ENCODE assay signal across 26 mouse cellular contexts in genomic region chr13:97418681-97419080, GRCm38 (mm10).
A peak's percentile ranks its signal among the peaks of the same experiment; 100 is the strongest.
DNase-seq lines count a peak whose midpoint lies in the region; ATAC-seq and TF ChIP-seq lines count a peak whose summit lies in the region.
"Had no signal": no experiment of that assay in that cellular context is flagged by ENCODE, and none has a peak within 500 bp of the region (broad histone marks: within the 10 kb centered on the region; RNA-seq: fewer than 3 reads in every experiment).

No protein-coding gene starts in this region.

- ATAC-seq in heart, embryonic 11.5 days (replicated peaks; ENCODE audit: insufficient number of reproducible peaks, low FRiP score, low TSS enrichment), result no peak
- ATAC-seq: CD4-positive, CD25-positive, alpha-beta regulatory T cell, adult 4 months; forebrain, embryonic 14.5 days; forebrain, embryonic 16.5 days had no signal

- no peaks in the 10 kb centered on the region for H3K36me3 ChIP-seq in heart, embryonic 11.5 days (ENCODE audit: control insufficient read depth, insufficient read depth, low read length)
- H3K36me3 ChIP-seq in MEL (ENCODE audit: control insufficient read depth in 1 of 2, insufficient read depth in 2 of 2, low read length in 2 of 2), result peaks cover 0 to 20% of the 10 kb centered on the region in 2 experiments; a peak in 2 of 4 replicates
- H3K36me3 ChIP-seq: embryonic facial prominence, embryonic 13.5 days; embryonic facial prominence, embryonic 15.5 days; forebrain, embryonic 10.5 days; forebrain, embryonic 12.5 days; G1E had no signal

- no peaks in the 10 kb centered on the region for H3K79me2 ChIP-seq in MEL (ENCODE audit: control insufficient read depth, insufficient read depth, low read length, poor library complexity)

- H3K9ac ChIP-seq in heart, embryonic 11.5 days (ENCODE audit: low read depth, low read length), result no peak overlapping the region
- H3K9ac ChIP-seq in MEL (ENCODE audit: control insufficient read depth, low read depth, low read length, poor library complexity, severe bottlenecking), result no peak overlapping the region
- H3K9ac ChIP-seq: embryonic facial prominence, embryonic 13.5 days; embryonic facial prominence, embryonic 15.5 days; forebrain, embryonic 12.5 days had no signal

- H3K4me3 ChIP-seq in heart, embryonic 11.5 days (ENCODE audit: low read depth, low read length), result no peak overlapping the region
- H3K4me3 ChIP-seq in left cerebral cortex, adult 2 months, result no peak overlapping the region
- no peak overlapping the region for H3K4me3 ChIP-seq in MEL (ENCODE audit: control insufficient read depth in 1 of 2, insufficient read depth in 1 of 2, low read depth in 2 of 2, low read length in 2 of 2)
- H3K4me3 ChIP-seq: embryonic facial prominence, embryonic 13.5 days; embryonic facial prominence, embryonic 15.5 days; erythroblast, embryonic 14.5 days; forebrain, embryonic 10.5 days; forebrain, embryonic 12.5 days had no signal

- DNase-seq in heart, adult 11 months, result peak; percentile 63
- DNase-seq in left cerebral cortex, adult 2 months (ENCODE audit: extremely low spot score in 1 of 2, low spot score in 2 of 2), result no peak
- no peak for DNase-seq in left cerebral cortex, adult 8-10 months (ENCODE audit: low spot score in 2 of 2)
- no peak for DNase-seq in MEL (ENCODE audit: low read depth, low spot score)
- DNase-seq: adrenal gland, adult 2 months; adrenal gland, postnatal 10 days; adrenal gland, postnatal 25 days; B cell, adult 2 months; cerebellum, adult 11 months; cerebellum, adult 18-20 months; cerebellum, adult 8-10 months; cerebellum, adult 9-11 months; cerebellum, postnatal 14 days; cerebellum, postnatal 36 days; embryo, embryonic 11 days had no signal

- H3K4me2 ChIP-seq in heart, embryonic 11.5 days, result no peak overlapping the region
- H3K4me2 ChIP-seq: embryonic facial prominence, embryonic 13.5 days; embryonic facial prominence, embryonic 15.5 days; forebrain, embryonic 12.5 days had no signal

- 80% methylated on average over 8 of the region's 8 CpGs for WGBS in heart, embryonic 11.5 days (ENCODE audit: insufficient replicate concordance)

- no peaks in the 10 kb centered on the region for H3K27me3 ChIP-seq in heart, embryonic 11.5 days (ENCODE audit: control insufficient read depth, insufficient read depth, low read length)
- H3K27me3 ChIP-seq in MEL (ENCODE audit: control insufficient read depth in 1 of 2, insufficient read depth in 2 of 2, low read length in 2 of 2), result no peaks in the 10 kb centered on the region
- H3K27me3 ChIP-seq: CH12.LX; embryonic facial prominence, embryonic 13.5 days; embryonic facial prominence, embryonic 15.5 days; forebrain, embryonic 12.5 days had no signal

- H3K27ac ChIP-seq in heart, embryonic 11.5 days (ENCODE audit: low read depth, low read length), result no peak overlapping the region
- H3K27ac ChIP-seq in left cerebral cortex, adult 2 months, result peak overlapping the region; percentile 69
- peak overlapping the region; percentile 18; the same call in 1 of the 2 replicates for H3K27ac ChIP-seq in MEL (ENCODE audit: control insufficient read depth, low read depth, low read length)
- H3K27ac ChIP-seq: embryonic facial prominence, embryonic 13.5 days; embryonic facial prominence, embryonic 15.5 days; forebrain, embryonic 10.5 days; forebrain, embryonic 12.5 days had no signal

- no peak for TF ChIP-seq CTCF in left cerebral cortex, adult 2 months (IDR thresholded peaks at IDR 0.05)
- no peak for TF ChIP-seq CTCF in MEL (IDR thresholded peaks at IDR 0.05 in 2 of 3, conservative IDR thresholded peaks at IDR 0.05 in 1 of 3; ENCODE audit: control insufficient read depth in 1 of 3, insufficient read depth in 1 of 3, low read depth in 2 of 3, low read length in 3 of 3, poor library complexity in 1 of 3, severe bottlenecking in 1 of 3)

- TF ChIP-seq RAD21 in MEL (IDR thresholded peaks at IDR 0.05; ENCODE audit: low read depth, low read length), result no peak

- peaks cover 5% of the 10 kb centered on the region for H3K4me1 ChIP-seq in heart, embryonic 11.5 days (ENCODE audit: control insufficient read depth, insufficient read depth, low read length)
- peaks cover 10 to 25% of the 10 kb centered on the region in 2 experiments for H3K4me1 ChIP-seq in MEL (ENCODE audit: control insufficient read depth in 1 of 2, insufficient read depth in 2 of 2, low read length in 2 of 2)

- H3K9me3 ChIP-seq in heart, embryonic 11.5 days (replicated peaks; ENCODE audit: control insufficient read depth, low read length), result no peaks in the 10 kb centered on the region
- no peaks in the 10 kb centered on the region for H3K9me3 ChIP-seq in MEL (replicated peaks; ENCODE audit: insufficient read depth, low read length)
- H3K9me3 ChIP-seq: embryonic facial prominence, embryonic 13.5 days; embryonic facial prominence, embryonic 15.5 days; forebrain, embryonic 10.5 days; forebrain, embryonic 12.5 days; G1E had no signal

- intact Hi-C loops in left cerebral cortex, adult 2 months (cut with DNase I), result loop anchor here (2.0 kb wide), 1 partner anchor 24 kb away; no protein-coding TSS in a partner anchor

- no peak for TF ChIP-seq POLR2A in MEL (IDR thresholded peaks at IDR 0.05; ENCODE audit: control insufficient read depth in 1 of 2, insufficient read depth in 1 of 2, low read depth in 1 of 2, low read length in 2 of 2, poor library complexity in 1 of 2)

- TF ChIP-seq EP300 in MEL (IDR thresholded peaks at IDR 0.05; ENCODE audit: low read depth in 1 of 2, low read length in 2 of 2), result no peak

TF ChIP-seq in MEL, 35 proteins besides CTCF, POLR2A, EP300 and RAD21:
- TF ChIP-seq SMC3 (IDR thresholded peaks at IDR 0.05; ENCODE audit: low read depth, low read length) (no peak), ZC3H11A (IDR thresholded peaks at IDR 0.05; ENCODE audit: low read depth, low read length) (no peak), MYB (IDR thresholded peaks at IDR 0.05; ENCODE audit: low read depth, low read length) (no peak), USF2 (IDR thresholded peaks at IDR 0.05; ENCODE audit: borderline replicate concordance in 1 of 2, insufficient read depth in 1 of 2, low read depth in 1 of 2, low read length in 2 of 2) (no peak)
